Mouse (Mus musculus) induced T-regulatory cell, adult 2 months (primary cell): ENCODE measurements around the gene Sh3bgrl3.
A peak's percentile ranks its signal among the peaks of the same experiment; 100 is the strongest.

Experiments used
- DNase-seq: peaks from one replicate; pipeline ENCODE4 v3.0.0-alpha.2; 2012; ENCODE audit warnings: low read depth

The Sh3bgrl3 gene

DNA sequence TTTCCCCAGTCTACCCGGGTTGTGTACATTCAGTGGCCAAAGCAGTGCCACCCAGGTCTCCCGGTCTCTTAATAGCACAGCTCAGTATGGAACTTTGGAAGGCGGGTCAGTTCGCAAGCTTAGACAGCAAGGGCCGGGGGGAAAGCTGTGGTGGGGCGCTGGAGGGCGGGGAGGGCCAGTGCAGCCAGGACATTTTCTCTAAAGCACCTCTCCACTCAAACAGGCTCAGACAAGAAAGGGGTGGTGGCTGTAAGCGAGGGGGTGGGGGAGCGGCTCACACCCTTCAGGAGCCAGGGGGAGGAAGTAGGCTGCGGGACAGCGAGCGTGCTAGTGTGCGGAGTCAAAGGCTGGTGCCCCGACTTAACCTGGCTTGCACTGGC, 384 bp upstream of the Sh3bgrl3 start:
- DNase-seq: peak; percentile 77

- DNase-seq: no peak
Observed at GRCm38 (mm10) chr4:134127793-134128192, 796 bp downstream of the Sh3bgrl3 start.

DNA sequence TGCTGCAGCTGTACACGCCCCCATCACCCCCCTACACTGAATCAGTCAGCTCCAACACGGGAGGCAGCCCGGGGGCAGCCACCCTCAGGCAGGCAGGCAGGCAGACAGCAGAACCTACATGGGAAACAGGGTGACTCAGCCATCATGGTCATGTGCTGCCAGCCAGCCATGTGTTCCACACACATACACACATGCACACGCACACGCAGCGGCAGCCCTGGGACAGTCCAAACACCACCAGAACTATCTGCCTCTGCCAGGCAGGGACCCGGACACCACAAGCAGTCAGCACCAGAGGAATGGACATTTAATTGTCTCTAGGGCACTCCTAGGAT, 1.5 kb downstream of the Sh3bgrl3 start:
- DNase-seq: peak; percentile 42

DNA sequence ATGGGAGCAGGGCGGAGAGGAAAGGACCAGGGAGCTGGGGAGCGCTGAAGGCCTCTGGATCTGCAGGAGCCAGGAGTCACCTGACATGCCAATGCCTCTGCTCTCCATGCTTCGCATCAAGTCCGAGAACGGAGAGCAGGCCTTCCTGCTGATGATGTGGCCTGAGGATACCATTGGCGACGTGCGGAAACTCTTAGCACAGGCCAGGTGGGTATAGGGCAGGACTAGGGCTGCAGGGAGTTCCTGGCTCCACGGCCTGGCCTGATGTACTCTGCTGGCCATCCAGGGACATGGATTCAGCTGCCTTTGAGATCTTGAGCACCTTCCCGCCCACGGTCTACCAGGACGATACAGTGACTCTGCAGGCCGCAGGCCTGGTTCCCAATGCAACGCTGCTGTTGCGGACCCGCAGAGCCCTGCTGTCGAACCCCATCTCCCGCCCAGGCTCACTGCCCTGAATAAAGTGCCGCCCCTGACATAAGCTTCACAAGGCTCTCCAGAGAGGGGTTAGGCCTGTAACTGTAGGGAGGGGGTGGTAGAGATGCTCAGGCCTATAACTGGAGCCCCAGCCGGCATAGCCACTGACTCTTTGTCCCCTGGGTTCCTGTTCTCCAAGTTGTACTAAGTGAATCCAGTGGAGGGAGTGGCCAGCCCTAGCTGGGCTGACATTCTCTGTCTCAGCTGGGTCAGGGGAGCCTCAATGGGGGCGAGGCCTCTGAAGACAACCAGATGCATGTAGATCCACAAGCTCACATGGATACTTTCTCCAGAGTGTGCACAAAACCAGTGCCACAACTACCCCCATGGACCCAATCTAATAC, 2.1 kb downstream of the Sh3bgrl3 start:
- DNase-seq: no peak

- DNase-seq: no peak
Observed at GRCm38 (mm10) chr4:134125383-134126060, 3.1 kb downstream of the Sh3bgrl3 start.

DNA sequence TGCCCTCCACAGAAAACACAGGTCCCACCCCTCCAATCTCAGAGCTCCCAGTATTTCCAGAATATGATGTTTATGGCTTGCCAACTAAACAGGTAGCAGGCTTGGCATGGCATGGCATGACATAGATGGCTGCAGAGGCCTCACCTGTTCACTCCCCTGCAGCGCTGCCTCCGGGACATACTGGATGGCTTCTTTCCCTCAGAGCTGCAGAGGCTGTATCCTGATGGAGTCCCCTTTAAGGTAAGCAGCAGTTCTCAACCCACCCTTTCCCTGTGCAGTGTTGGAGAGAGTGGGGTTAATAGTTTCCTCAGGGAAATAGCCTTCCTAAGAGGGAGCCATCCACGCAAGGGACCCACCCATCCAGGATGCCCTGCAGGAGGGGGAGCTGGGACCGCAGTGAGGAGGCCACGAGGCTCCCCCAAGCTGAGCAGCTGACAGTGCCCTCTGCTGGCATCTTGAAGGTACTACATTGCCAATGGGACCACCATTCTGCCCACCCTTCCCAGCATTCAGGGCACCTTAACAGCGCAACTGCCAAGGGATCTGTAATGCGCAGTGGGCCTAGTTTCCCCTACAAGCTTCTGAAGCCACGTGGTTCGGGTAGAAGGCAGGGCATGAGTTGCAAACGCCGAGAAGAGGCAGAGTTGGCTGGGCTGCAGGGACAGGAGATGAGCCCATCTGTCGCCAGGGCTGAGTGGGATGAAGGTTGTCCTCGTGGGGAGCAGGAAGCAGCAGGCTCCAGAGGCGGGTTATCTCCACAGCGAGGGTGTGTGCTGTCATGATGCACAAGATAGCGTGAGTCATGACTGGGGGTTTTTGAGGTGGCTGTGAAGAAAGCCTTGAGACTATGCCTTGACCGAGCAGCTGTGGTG, 4.7 kb downstream of the Sh3bgrl3 start:
- peak; percentile 87 for DNase-seq

DNA sequence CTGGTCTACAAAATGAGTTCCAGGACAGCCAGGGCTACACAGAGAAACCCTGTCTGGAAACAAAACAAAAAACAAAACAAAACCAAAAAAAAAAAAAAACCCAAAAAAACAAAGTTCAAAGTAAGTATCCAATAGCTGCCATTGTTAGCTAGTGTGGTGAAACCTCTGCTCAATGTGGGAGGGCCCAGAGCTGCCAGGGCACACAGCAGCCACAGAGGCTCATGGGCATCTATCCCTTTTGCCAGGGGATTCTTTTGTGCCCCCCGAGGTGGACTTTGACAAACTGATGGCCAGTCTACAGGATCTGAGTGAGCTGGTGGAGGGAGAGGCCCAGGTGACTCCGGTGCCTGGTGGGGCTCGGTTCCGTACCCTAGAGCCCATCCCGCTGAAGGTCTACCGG, 5.4 kb downstream of the Sh3bgrl3 start:
- peak; percentile 50 for DNase-seq

GRCm38 (mm10) chr4:134122281-134122680, 6.3 kb downstream of the Sh3bgrl3 start:
- peak; percentile 43 for DNase-seq

DNA sequence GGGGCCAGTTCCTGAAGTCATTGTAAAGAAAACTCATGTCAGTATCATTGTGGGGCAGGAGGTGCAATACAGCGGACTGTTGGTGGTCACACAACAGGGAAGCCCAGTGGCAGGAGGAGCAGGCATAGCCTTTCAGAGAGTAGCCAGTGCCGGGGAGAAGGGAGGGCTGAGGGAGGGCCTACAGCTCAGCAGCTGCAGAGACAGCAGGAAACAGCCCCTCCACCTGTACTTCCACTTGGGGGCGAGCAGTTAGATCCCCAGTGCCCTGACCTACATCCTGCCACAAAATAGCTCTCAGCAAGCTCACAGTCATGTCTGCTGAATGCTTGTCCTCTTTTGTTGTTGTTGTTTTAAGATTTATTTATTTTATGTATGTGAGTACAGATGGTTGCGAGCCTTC, 7.0 kb downstream of the Sh3bgrl3 start:
- peak; percentile 78 for DNase-seq

GRCm38 (mm10) chr4:134120916-134121315, 7.7 kb downstream of the Sh3bgrl3 start:
- DNase-seq: no peak

- DNase-seq: peak; percentile 51
Observed at GRCm38 (mm10) chr4:134120192-134120805, 8.3 kb downstream of the Sh3bgrl3 start.

GRCm38 (mm10) chr4:134119644-134120043, 8.9 kb downstream of the Sh3bgrl3 start:
- peak; percentile 79 for DNase-seq

- no peak for DNase-seq
Observed at GRCm38 (mm10) chr4:134119042-134119441, 9.5 kb downstream of the Sh3bgrl3 start.

DNA sequence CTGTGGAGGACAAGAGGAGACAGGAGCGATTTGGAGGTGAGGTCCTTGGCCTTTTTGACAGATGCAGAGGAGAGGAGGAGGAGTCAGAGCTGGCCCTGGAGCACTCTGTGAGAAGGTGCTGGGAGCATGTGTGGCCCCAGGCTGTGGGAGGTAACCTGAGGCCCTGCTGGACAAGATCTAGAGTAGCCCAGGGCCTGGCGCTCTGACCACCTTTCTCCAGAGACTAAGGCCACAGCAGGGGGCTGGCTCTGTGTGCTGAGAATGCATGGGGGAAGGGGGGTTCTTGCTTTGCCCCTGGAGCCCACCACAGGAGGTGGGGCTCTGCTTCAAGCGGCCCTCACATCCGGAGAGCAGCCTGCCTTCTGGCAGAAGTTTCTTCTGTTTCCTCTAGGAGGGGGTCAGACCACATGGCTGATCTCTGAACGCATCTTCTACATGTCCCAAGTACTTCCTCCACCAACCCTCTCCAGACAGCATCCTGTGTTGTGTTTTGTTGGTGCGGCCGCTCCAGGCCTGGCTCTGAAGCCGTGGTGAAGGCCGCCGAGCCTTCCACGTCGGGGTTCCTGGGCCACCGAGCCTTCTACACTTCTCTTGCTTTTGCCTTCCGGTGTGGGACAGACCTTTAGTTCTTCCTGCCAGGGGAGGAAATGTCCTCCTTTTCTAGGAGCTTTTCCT, 10.3 kb downstream of the Sh3bgrl3 start:
- peak; percentile 80 for DNase-seq

DNA sequence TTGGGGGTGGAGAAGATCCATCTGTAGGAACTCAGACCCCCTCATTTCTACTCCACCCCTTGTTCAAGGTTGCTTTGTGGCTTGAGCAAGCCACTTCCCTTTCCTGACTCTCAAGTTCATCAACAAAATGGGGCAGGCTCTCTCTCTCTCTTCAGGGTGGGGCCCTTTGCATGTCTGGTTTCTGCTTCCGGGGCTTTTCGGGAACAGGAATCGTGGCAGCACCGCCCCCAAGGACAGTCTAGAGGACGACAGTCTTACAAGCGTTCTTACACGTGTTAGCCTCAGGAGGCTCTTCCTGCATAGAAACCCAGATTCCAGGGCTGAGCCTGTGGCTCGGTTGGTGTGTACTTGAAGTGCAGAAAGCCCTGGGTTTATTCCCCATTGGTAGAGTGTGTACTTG, 11.6 kb downstream of the Sh3bgrl3 start:
- DNase-seq: peak; percentile 94

- no peak for DNase-seq
Observed at GRCm38 (mm10) chr4:134116501-134116900, 12.1 kb downstream of the Sh3bgrl3 start.

GRCm38 (mm10) chr4:134115215-134116144, 13.1 kb downstream of the Sh3bgrl3 start:
- DNase-seq: peak; percentile 52

- DNase-seq: no peak
Observed at GRCm38 (mm10) chr4:134114038-134114437, 14.6 kb downstream of the Sh3bgrl3 start.

- no peak for DNase-seq
Observed at GRCm38 (mm10) chr4:134113356-134113994, 15.1 kb downstream of the Sh3bgrl3 start.

DNA sequence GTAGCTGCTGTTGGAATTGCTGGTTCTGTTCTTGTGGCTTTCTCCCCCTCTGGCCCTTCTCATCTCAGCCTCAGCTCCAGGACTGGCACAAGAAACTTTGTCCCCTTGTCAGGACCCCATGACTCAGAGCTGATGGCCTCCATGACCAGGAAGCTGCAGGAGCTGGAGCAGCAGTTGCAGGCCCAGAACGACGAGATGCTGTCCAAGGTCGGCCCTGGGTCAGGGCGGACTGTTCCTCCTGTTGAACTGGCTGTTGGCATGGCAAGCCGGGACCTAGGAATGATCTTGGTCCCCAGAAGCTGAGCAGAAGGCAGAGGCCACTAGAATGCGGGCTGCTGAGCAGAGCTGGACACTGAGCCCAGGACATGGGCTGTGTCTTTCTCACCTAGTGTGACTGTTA, 16.2 kb downstream of the Sh3bgrl3 start:
- no peak for DNase-seq
